Mouse (Mus musculus) CD4-positive naive resting alpha-beta T cell, adult 76 days (primary cell): ENCODE measurements around the gene Jund. TPM values are rescaled to one million over a fixed set of nuclear protein-coding genes. Genes with fewer than 3 reads are reported as not detected.

Experiments
- total RNA-seq: library from RNA; stranded (reverse); gene quantifications from one replicate; pipeline ENCODE4 v1.2.4, GENCODE M21; 2023

Gene Jund
- 1,623 TPM for total RNA-seq

GRCm38 (mm10) chr8:70698310-70699109, at the start of gene Jund:
Gene Jund, plus strand, starts transcription at chr8:70698949.

DNA sequence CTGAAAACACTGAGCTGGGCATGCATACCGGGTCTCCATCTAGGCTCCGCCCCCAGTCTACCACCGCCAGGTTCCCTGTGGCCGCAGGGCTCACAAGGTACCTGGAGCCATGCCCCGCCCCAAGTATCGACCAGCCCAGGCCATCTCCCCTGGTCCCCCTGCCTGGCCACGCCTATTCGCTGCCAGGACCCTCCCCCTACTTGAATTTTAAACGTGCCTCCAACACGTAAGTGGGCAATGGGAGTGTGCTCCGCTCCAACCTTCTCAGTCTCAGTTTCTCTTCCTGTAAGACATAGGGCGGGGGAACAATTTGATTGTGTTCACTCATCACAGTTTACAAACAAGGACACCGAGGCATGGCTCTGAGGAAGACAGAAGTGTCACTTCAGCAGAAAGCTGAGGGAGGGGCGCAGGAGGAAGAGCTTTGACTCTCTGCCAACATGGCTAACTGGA, 38.5 kb upstream of the Jund start, which contains the start of gene Pgpep1:
TSS of gene Pgpep1 (minus strand) at position 116 of the 453 bp plus-strand sequence.

GRCm38 (mm10) chr8:70673079-70673856, 25.5 kb upstream of the Jund start, which contains the start of gene Lsm4:
Gene Lsm4, plus strand, starts transcription at chr8:70673248.

DNA sequence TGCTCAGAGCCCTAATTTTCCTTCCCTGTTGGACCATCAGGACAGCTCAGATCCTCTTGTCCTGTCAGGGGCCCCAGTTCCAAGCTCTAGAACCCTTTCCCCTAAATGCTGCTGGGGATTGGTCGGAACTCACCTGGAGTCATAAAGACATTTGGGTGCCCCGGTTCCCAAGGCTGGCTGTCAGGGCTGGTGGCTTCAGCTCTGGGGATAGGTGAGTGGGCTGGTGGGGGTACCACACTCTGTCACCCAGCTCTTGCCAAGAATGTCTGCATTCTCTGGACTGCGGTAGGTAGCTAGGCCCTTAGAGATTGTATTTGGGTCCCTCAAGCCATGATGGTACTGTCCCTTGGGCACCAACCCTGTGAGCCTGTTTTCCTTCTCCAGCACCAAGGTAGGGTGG, 4.5 kb downstream of the Jund start, which contains the start of gene Iqcn:
TSS of gene Iqcn (plus strand) at position 171 of the 400 bp plus-strand sequence.

DNA sequence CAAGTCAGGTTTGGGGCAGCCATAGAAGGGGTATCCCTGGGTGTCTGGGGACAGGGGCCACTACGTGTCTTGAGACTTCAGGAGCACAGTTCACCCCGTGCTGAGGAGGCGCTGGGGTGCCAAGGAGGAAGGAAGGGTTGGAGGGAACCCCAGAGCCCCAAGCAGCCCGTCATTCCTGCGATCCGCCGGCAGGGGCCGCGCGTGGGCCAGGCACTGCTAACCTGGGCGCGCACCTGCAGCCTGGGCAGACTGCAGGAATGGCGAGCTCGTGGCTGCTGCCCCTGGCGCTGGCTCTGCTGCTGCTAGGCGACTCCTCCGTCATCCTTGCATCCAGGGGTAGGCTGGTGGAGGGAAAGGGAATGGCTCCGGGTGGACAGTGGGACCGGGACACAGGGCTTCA, 19.5 kb downstream of the Jund start, which contains the start of gene Gm3336:
TSS of gene Gm3336 (plus strand) at position 247 of the 400 bp plus-strand sequence.

DNA sequence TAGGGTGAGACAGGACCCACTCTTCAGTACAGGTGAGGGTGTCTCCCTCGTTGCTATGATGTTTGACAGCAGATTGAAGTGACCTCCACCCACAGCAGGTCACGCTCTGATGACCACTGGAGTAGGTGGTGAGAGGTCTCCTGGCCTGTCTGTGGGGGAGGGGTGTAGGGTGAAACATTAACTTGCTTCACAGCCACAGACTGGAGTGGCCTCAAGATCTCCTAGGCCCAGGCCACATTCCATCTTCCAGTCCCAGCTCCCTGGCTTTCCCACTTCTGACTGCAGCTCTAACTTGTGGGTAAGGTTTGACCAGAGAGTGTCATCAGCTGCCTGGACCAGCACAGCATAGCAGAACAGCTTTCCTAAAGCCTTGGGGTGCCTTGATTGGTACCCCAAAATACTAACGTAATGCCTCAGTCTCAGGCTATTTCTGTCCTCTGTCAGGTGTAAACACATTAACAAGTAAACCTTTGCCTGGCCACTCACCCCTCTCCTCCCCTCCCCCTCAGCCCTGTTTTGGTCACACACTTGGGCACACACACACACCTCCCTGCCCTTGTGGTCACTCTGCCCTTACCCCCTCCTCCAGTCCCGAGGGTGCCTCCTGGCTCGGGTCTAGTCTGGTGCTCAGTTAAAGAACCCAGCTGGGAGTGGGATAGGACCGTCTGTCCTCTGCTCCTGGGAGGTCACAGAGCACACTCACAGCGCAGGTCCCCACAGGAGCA, 24.9 kb downstream of the Jund start, which contains the start of gene Pde4c:
TSS of gene Pde4c (plus strand) at position 235 of the 725 bp plus-strand sequence.

Other genes starting within 250 kb of the Jund start
- gene Klhl26, start 222.0 kb upstream of the Jund start, total RNA-seq: 7.9 TPM
- not detected for gene Tmem59l, start 211.6 kb upstream of the Jund start, total RNA-seq
- not detected for gene Crlf1, start 205.8 kb upstream of the Jund start, total RNA-seq
- 62.4 TPM for gene Rex1bd, start 192.2 kb upstream of the Jund start, total RNA-seq
- gene Uba52, start 188.1 kb upstream of the Jund start, total RNA-seq: 3,364 TPM
- 249 TPM for gene Fkbp8, start 171.2 kb upstream of the Jund start, total RNA-seq
- 60.3 TPM for gene Kxd1, start 171.0 kb upstream of the Jund start, total RNA-seq
- 30.2 TPM for gene Ell, start 159.5 kb upstream of the Jund start, total RNA-seq
- 68.1 TPM for gene Isyna1, start 104.6 kb upstream of the Jund start, total RNA-seq
- gene Ssbp4, start 90.1 kb upstream of the Jund start, total RNA-seq: 97.8 TPM
- gene Lrrc25, start 82.8 kb upstream of the Jund start, total RNA-seq: 1.6 TPM
- 1.6 TPM for gene Gdf15, start 66.5 kb upstream of the Jund start, total RNA-seq
- gene Pgpep1, start 38.6 kb upstream of the Jund start, total RNA-seq: 2.8 TPM
- 101 TPM for gene Lsm4, start 25.7 kb upstream of the Jund start, total RNA-seq
- 4.4 TPM for gene Iqcn, start 4.5 kb downstream of the Jund start, total RNA-seq
- not detected for gene Gm3336, start 19.6 kb downstream of the Jund start, total RNA-seq
- 0.59 TPM for gene Pde4c, start 24.8 kb downstream of the Jund start, total RNA-seq
- 6.0 TPM for gene Rab3a, start 55.7 kb downstream of the Jund start, total RNA-seq
- 22.7 TPM for gene Mpv17l2, start 62.0 kb downstream of the Jund start, total RNA-seq
- 12.5 TPM for gene Pik3r2, start 77.8 kb downstream of the Jund start, total RNA-seq
- gene Mast3, start 106.1 kb downstream of the Jund start, total RNA-seq: 143 TPM
- 1.3 TPM for gene Il12rb1, start 109.5 kb downstream of the Jund start, total RNA-seq
- 30.0 TPM for gene Arrdc2, start 140.8 kb downstream of the Jund start, total RNA-seq
- not detected for gene Kcnn1, start 164.3 kb downstream of the Jund start, total RNA-seq
- gene Ccdc124, start 175.0 kb downstream of the Jund start, total RNA-seq: 29.7 TPM
- gene Slc5a5, start 193.8 kb downstream of the Jund start, total RNA-seq: not detected
- gene Rpl18a, start 198.5 kb downstream of the Jund start, total RNA-seq: 4,779 TPM
- 64.3 TPM for gene Map1s, start 207.0 kb downstream of the Jund start, total RNA-seq